Mouse (Mus musculus): ENCODE measurements around the gene Kcnk13. TPM values are rescaled to one million over a fixed set of nuclear protein-coding genes. Genes with fewer than 3 reads are reported as not detected.

The Kcnk13 gene
- total RNA-seq, 1 experiment = 0.49 TPM

GRCm38 (mm10) chr12:100023821-100024365 lies 59.6 kb downstream of the Kcnk13 start:
- H3K36me3 ChIP-seq (ENCODE audit: control insufficient read depth, insufficient read depth, low read length, poor library complexity, severe bottlenecking) = no peaks in the 10 kb centered on the region
- no peaks in the 10 kb centered on the region for H3K9me3 ChIP-seq (ENCODE audit: control insufficient read depth, insufficient read depth, low read depth, low read length)
- TF ChIP-seq ZC3H11A (IDR thresholded peaks at IDR 0.05; ENCODE audit: borderline replicate concordance, low read depth, low read length) = no peak
- no peak for TF ChIP-seq MAFK (IDR thresholded peaks at IDR 0.05; ENCODE audit: insufficient read depth, low read depth, low read length)
- TF ChIP-seq CHD2 (IDR thresholded peaks at IDR 0.05; ENCODE audit: low read depth, low read length) = no peak
- TF ChIP-seq ZNF384 (IDR thresholded peaks at IDR 0.05; ENCODE audit: low read depth, low read length) = no peak
- no peak for TF ChIP-seq HCFC1 (IDR thresholded peaks at IDR 0.05; ENCODE audit: borderline replicate concordance, insufficient read depth, low read length)
- H3K27ac ChIP-seq (ENCODE audit: insufficient read depth, low read depth, low read length, poor library complexity, severe bottlenecking) = no peak overlapping the region
- in situ Hi-C loops (cut with MboI; ENCODE audit: low sequenced_read_pairs in 2 of 2, unreplicated experiment in 2 of 2) = no loop called here
- no peak overlapping the region for H3K9ac ChIP-seq (ENCODE audit: insufficient read depth, low read depth, low read length, poor library complexity, severe bottlenecking)
- DNase-seq (ENCODE audit: low read depth, low spot score) = no peak
- H3K4me3 ChIP-seq (ENCODE audit: insufficient read depth in 1 of 2, low read depth in 1 of 2, low read length in 2 of 2, poor library complexity in 1 of 2, severe bottlenecking in 1 of 2) = no peak overlapping the region
- no peaks in the 10 kb centered on the region for H3K4me1 ChIP-seq (ENCODE audit: control insufficient read depth in 2 of 2, insufficient read depth in 2 of 2, low read length in 2 of 2, poor library complexity in 1 of 2)

DNA sequence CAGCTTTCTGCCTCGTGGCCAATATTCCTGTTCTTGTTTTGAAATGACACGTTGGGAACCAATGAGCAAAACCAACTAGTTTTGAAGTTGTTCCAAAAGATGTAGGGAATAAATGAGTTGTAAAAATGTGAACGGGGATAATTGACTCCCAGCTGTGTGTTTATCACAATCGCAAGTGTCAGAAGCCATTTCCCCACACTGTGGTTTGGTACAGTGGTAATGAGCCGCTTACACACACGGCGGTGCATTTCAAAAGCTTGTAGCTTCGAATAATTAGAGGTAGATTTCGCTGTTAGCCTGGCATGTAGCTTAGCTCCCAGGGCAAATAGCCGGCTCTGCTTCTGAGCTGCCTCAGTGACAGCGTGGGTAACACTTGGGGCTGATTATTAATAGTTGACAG lies 61.4 kb downstream of the Kcnk13 start:
- in situ Hi-C loops (cut with MboI; ENCODE audit: low sequenced_read_pairs in 2 of 2, unreplicated experiment in 2 of 2) = no loop called here
- DNase-seq (ENCODE audit: low read depth, low spot score) = no peak
- no peak for TF ChIP-seq CHD2 (IDR thresholded peaks at IDR 0.05; ENCODE audit: low read depth, low read length)
- no peak for TF ChIP-seq MAFK (IDR thresholded peaks at IDR 0.05; ENCODE audit: insufficient read depth, low read depth, low read length)
- no peak for TF ChIP-seq ZNF384 (IDR thresholded peaks at IDR 0.05; ENCODE audit: low read depth, low read length)
- TF ChIP-seq HCFC1 (IDR thresholded peaks at IDR 0.05; ENCODE audit: borderline replicate concordance, insufficient read depth, low read length) = no peak
- TF ChIP-seq ZC3H11A (IDR thresholded peaks at IDR 0.05; ENCODE audit: borderline replicate concordance, low read depth, low read length) = no peak
- H3K27ac ChIP-seq (ENCODE audit: insufficient read depth, low read depth, low read length, poor library complexity, severe bottlenecking) = no peak overlapping the region
- H3K4me1 ChIP-seq (ENCODE audit: control insufficient read depth in 2 of 2, insufficient read depth in 2 of 2, low read length in 2 of 2, poor library complexity in 1 of 2) = no peaks in the 10 kb centered on the region
- no peaks in the 10 kb centered on the region for H3K9me3 ChIP-seq (ENCODE audit: control insufficient read depth, insufficient read depth, low read depth, low read length)
- no peak overlapping the region for H3K4me3 ChIP-seq (ENCODE audit: insufficient read depth in 1 of 2, low read depth in 1 of 2, low read length in 2 of 2, poor library complexity in 1 of 2, severe bottlenecking in 1 of 2)
- no peaks in the 10 kb centered on the region for H3K36me3 ChIP-seq (ENCODE audit: control insufficient read depth, insufficient read depth, low read length, poor library complexity, severe bottlenecking)
- no peak overlapping the region for H3K9ac ChIP-seq (ENCODE audit: insufficient read depth, low read depth, low read length, poor library complexity, severe bottlenecking)

GRCm38 (mm10) chr12:100026715-100027245 lies 62.5 kb downstream of the Kcnk13 start:
- in situ Hi-C loops (cut with MboI; ENCODE audit: low sequenced_read_pairs in 2 of 2, unreplicated experiment in 2 of 2) = no loop called here
- no peak for TF ChIP-seq ZC3H11A (IDR thresholded peaks at IDR 0.05; ENCODE audit: borderline replicate concordance, low read depth, low read length)
- no peak for TF ChIP-seq MAFK (IDR thresholded peaks at IDR 0.05; ENCODE audit: insufficient read depth, low read depth, low read length)
- no peak for TF ChIP-seq CHD2 (IDR thresholded peaks at IDR 0.05; ENCODE audit: low read depth, low read length)
- no peak for TF ChIP-seq HCFC1 (IDR thresholded peaks at IDR 0.05; ENCODE audit: borderline replicate concordance, insufficient read depth, low read length)
- no peak for TF ChIP-seq ZNF384 (IDR thresholded peaks at IDR 0.05; ENCODE audit: low read depth, low read length)
- H3K4me3 ChIP-seq (ENCODE audit: insufficient read depth in 1 of 2, low read depth in 1 of 2, low read length in 2 of 2, poor library complexity in 1 of 2, severe bottlenecking in 1 of 2) = no peak overlapping the region

GRCm38 (mm10) chr12:100027281-100027680 lies 63.0 kb downstream of the Kcnk13 start:
- no peak for DNase-seq (ENCODE audit: low read depth, low spot score)
- Histone ChIP-seq H3K36me3 (ENCODE audit: control insufficient read depth, insufficient read depth, low read length, poor library complexity, severe bottlenecking) (no peaks in the 10 kb centered on the region), H3K9ac (ENCODE audit: insufficient read depth, low read depth, low read length, poor library complexity, severe bottlenecking) (no peak overlapping the region; the same call in 1 of the 2 replicates), H3K4me3 (ENCODE audit: insufficient read depth in 1 of 2, low read depth in 1 of 2, low read length in 2 of 2, poor library complexity in 1 of 2, severe bottlenecking in 1 of 2) (no peak overlapping the region), H3K4me1 (ENCODE audit: control insufficient read depth in 2 of 2, insufficient read depth in 2 of 2, low read length in 2 of 2, poor library complexity in 1 of 2) (no peaks in the 10 kb centered on the region), H3K9me3 (ENCODE audit: control insufficient read depth, insufficient read depth, low read depth, low read length) (no peaks in the 10 kb centered on the region), H3K27ac (ENCODE audit: insufficient read depth, low read depth, low read length, poor library complexity, severe bottlenecking) (no peak overlapping the region)
- in situ Hi-C loops (cut with MboI; ENCODE audit: low sequenced_read_pairs in 2 of 2, unreplicated experiment in 2 of 2) = no loop called here
- no peak for TF ChIP-seq HCFC1 (IDR thresholded peaks at IDR 0.05; ENCODE audit: borderline replicate concordance, insufficient read depth, low read length)
- TF ChIP-seq ZNF384 (IDR thresholded peaks at IDR 0.05; ENCODE audit: low read depth, low read length) = no peak
- TF ChIP-seq CHD2 (IDR thresholded peaks at IDR 0.05; ENCODE audit: low read depth, low read length) = no peak
- no peak for TF ChIP-seq ZC3H11A (IDR thresholded peaks at IDR 0.05; ENCODE audit: borderline replicate concordance, low read depth, low read length)
- TF ChIP-seq MAFK (IDR thresholded peaks at IDR 0.05; ENCODE audit: insufficient read depth, low read depth, low read length) = no peak

More at GRCm38 (mm10) chr12:100026715-100027245, 62.5 kb downstream of the Kcnk13 start:
- H3K4me1 ChIP-seq (ENCODE audit: control insufficient read depth in 2 of 2, insufficient read depth in 2 of 2, low read length in 2 of 2, poor library complexity in 1 of 2) = no peaks in the 10 kb centered on the region
- H3K36me3 ChIP-seq (ENCODE audit: control insufficient read depth, insufficient read depth, low read length, poor library complexity, severe bottlenecking) = no peaks in the 10 kb centered on the region
- H3K9me3 ChIP-seq (ENCODE audit: control insufficient read depth, insufficient read depth, low read depth, low read length) = no peaks in the 10 kb centered on the region
- no peak overlapping the region for H3K27ac ChIP-seq (ENCODE audit: insufficient read depth, low read depth, low read length, poor library complexity, severe bottlenecking)
- DNase-seq (ENCODE audit: low read depth, low spot score) = no peak
- no peak overlapping the region for H3K9ac ChIP-seq (ENCODE audit: insufficient read depth, low read depth, low read length, poor library complexity, severe bottlenecking)
